Mouse (Mus musculus) erythroblast, embryonic 14.5 days (primary cell): ENCODE data around the gene Rab9. TPM values are rescaled to one million over a fixed set of nuclear protein-coding genes. Genes with fewer than 3 reads are reported as not detected.

ENCODE experiments used
- H3K27me3 ChIP-seq: 2 replicates; pipeline ENCODE4 v1.6.1; 2012; ENCODE audit warnings: inconsistent platforms; ENCODE audit not compliant: control insufficient read depth
- H3K36me3 ChIP-seq: 2 replicates; pipeline ENCODE4 v1.6.1; 2012; ENCODE audit warnings: mild to moderate bottlenecking, inconsistent platforms; ENCODE audit not compliant: control insufficient read depth
- H3K4me1 ChIP-seq: 2 replicates; pipeline ENCODE4 v1.6.1; 2012; ENCODE audit warnings: inconsistent platforms; ENCODE audit not compliant: control insufficient read depth
- H3K4me3 ChIP-seq: replicated peaks from 2 replicates; pipeline ENCODE3; 2012; ENCODE audit warnings: moderate library complexity, mild to moderate bottlenecking, inconsistent platforms
- H3K9me3 ChIP-seq: 2 replicates; pipeline ENCODE4 v1.6.1; 2012; ENCODE audit warnings: low read length, inconsistent platforms, mixed read lengths; ENCODE audit not compliant: control insufficient read depth
- GATA1 ChIP-seq: IDR thresholded peaks from 2 replicates; pipeline ENCODE4 v1.6.1; 2012; ENCODE audit warnings: low read length, inconsistent platforms, mixed read lengths
- TAL1 ChIP-seq: IDR thresholded peaks from 3 replicates; pipeline ENCODE4 v1.6.1; 2012; ENCODE audit warnings: low read length, inconsistent platforms, mixed read lengths
- polyA plus RNA-seq: library from polyadenylated mRNA; stranded (reverse); fragments of >175 nt; gene quantifications from 2 replicates; pipeline ENCODE4 v1.2.3, GENCODE M21; 2012

Rab9 gene
- polyA plus RNA-seq, 1 experiment = 0.11 TPM

DNA sequence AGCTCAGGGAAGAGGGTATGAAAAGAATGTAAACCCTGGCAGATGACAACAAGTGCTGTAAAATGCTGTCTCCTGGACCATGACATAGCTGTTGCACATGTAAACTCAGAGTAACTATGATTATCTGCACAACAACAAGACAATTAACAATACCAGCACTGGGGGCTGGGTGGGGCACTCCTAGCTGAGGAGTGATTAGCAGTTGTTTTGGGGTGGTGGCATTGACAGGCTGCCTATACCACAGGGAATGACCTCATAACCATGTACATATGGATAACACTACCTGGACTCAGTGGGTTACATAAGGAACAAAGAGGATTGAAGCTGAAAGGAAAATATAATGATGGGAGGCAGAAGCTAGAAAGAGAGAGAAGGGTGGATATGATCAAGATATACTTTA, 71.8 kb downstream of the Rab9 start:
- H3K4me1 ChIP-seq = peaks cover 2% of the 10 kb centered on the region; the same call in 1 of the 2 replicates
- TF ChIP-seq TAL1 = no peak
- no peak for TF ChIP-seq GATA1
- H3K36me3 ChIP-seq = peaks cover 27% of the 10 kb centered on the region
- no peaks in the 10 kb centered on the region for H3K27me3 ChIP-seq
- no peak overlapping the region for H3K4me3 ChIP-seq
- no peaks in the 10 kb centered on the region for H3K9me3 ChIP-seq

Other genes with a start within 250 kb of the Rab9 start
- gene Gpm6b, start 241.0 kb downstream of the Rab9 start, polyA plus RNA-seq = 0.01 TPM in 1 of 2 replicates, not detected in the other
- 0.11 TPM in 1 of 2 replicates, not detected in the other for gene Trappc2, start 39.3 kb downstream of the Rab9 start, polyA plus RNA-seq
- 0.11 and 0.12 TPM in 2 replicates for gene Ofd1, start 39.2 kb downstream of the Rab9 start, polyA plus RNA-seq
- 0.01 and 0.02 TPM in 2 replicates for gene Tceanc, start 38.7 kb upstream of the Rab9 start, polyA plus RNA-seq
- not detected in 2 replicates for gene Egfl6, start 105.9 kb upstream of the Rab9 start, polyA plus RNA-seq